Mouse (Mus musculus) C2C12 (cell line): Measurements from ENCODE around the gene Ifnl2. TPM values are rescaled to one million over a fixed set of nuclear protein-coding genes. Genes with fewer than 3 reads are reported as not detected.

Source experiments
- H3K27me3 ChIP-seq: one replicate; pipeline ENCODE4 v1.6.1; 2011; ENCODE audit not compliant: control insufficient read depth, insufficient read depth, insufficient read length
- H3K36me3 ChIP-seq: one replicate; pipeline ENCODE4 v1.6.1; 2011; ENCODE audit not compliant: control insufficient read depth, insufficient read depth
- H3K4me3 ChIP-seq: one replicate; pipeline ENCODE4 v1.5.1; 2011; ENCODE audit warnings: mild to moderate bottlenecking, control low read depth; ENCODE audit not compliant: poor library complexity, insufficient read depth, severe bottlenecking
- H3K79me2 ChIP-seq: one replicate; pipeline ENCODE4 v1.6.1; 2011; ENCODE audit not compliant: control insufficient read depth, insufficient read depth
- H3K79me3 ChIP-seq: one replicate; pipeline ENCODE4 v1.6.1; 2011; ENCODE audit warnings: low read depth, control low read depth
- H3ac ChIP-seq: one replicate; pipeline ENCODE3; 2011; ENCODE audit warnings: low read depth; ENCODE audit not compliant: control insufficient read depth, insufficient read length
- CEBPB ChIP-seq: IDR thresholded peaks from one replicate; pipeline ENCODE4 v1.6.1; 2011; ENCODE audit warnings: low read depth, mild to moderate bottlenecking, control low read depth, moderate library complexity
- CTCF ChIP-seq: IDR thresholded peaks from one replicate; pipeline ENCODE4 v1.5.1; 2011; ENCODE audit not compliant: control insufficient read depth, insufficient read depth, insufficient read length
- FOSL1 ChIP-seq: IDR thresholded peaks from one replicate; pipeline ENCODE4 v1.8.0; 2011; ENCODE audit warnings: mild to moderate bottlenecking, low read length; ENCODE audit not compliant: poor library complexity, insufficient read depth, severe bottlenecking
- MAX ChIP-seq: IDR thresholded peaks from one replicate; pipeline ENCODE4 v1.6.1; 2011; ENCODE audit warnings: mild to moderate bottlenecking, control low read depth
- MYOD1 ChIP-seq: IDR thresholded peaks from one replicate; pipeline ENCODE4 v1.6.1; 2011; ENCODE audit warnings: low read depth; ENCODE audit not compliant: control insufficient read depth, insufficient read length
- MYOG ChIP-seq: IDR thresholded peaks from one replicate; pipeline ENCODE4 v1.6.1; 2011; ENCODE audit not compliant: control insufficient read depth, insufficient read length; ENCODE audit errors: extremely low read depth
- USF1 ChIP-seq: IDR thresholded peaks from one replicate; pipeline ENCODE4 v1.6.1; 2011; ENCODE audit warnings: low read depth, mild to moderate bottlenecking, control low read depth, moderate library complexity
- polyA plus RNA-seq: library from polyadenylated mRNA; unstranded; fragments of >200 nt; fragmentation: generic; extraction: Trizol; gene quantifications from one replicate; pipeline ENCODE4 v1.2.1, GENCODE M21; 2012; ENCODE audit warnings: missing spikeins

Ifnl2 gene
- polyA plus RNA-seq, 1 experiment: not detected

- Histone ChIP-seq H3K4me3 (no peak overlapping the region), H3ac (no peak overlapping the region), H3K27me3 (peaks cover 31% of the 10 kb centered on the region), H3K79me3 (no peaks in the 10 kb centered on the region), H3K36me3 (no peaks in the 10 kb centered on the region), H3K79me2 (no peaks in the 10 kb centered on the region)
- TF ChIP-seq CEBPB (no peak), FOSL1 (no peak), CTCF (no peak), MYOG (no peak), USF1 (no peak), MYOD1 (no peak), MAX (no peak)
Observed at GRCm38 (mm10) chr7:28464416-28465212, 45.6 kb downstream of the Ifnl2 start.

DNA sequence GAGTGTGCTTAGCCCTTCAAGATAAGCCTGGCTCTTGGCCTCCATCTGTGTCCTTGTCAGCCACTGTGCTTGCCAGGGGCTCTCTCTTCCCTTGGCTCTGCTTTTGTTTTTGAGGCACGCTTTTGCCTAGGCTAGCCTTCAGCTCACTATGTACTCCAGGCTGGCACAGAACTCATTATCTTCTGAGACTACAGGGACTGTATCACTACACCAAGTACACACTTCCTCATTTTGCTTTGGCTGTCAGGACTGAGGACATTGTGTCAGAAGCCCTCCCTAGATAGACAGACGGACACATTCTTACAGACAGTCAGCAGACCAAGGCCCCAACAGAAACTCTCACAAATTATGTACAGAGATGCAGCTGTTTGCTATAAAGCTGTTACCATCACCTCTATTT is 47.5 kb downstream of the Ifnl2 start:
- H3K27me3 ChIP-seq: peaks cover 30% of the 10 kb centered on the region
- H3K79me3 ChIP-seq: no peaks in the 10 kb centered on the region
- H3K4me3 ChIP-seq: no peak overlapping the region
- TF ChIP-seq FOSL1 (no peak), CTCF (no peak)
- H3ac ChIP-seq: no peak overlapping the region
- no peaks in the 10 kb centered on the region for H3K36me3 ChIP-seq
- H3K79me2 ChIP-seq: no peaks in the 10 kb centered on the region

GRCm38 (mm10) chr7:28460361-28460760 is 49.9 kb downstream of the Ifnl2 start:
- H3K79me3 ChIP-seq: no peaks in the 10 kb centered on the region
- H3K79me2 ChIP-seq: no peaks in the 10 kb centered on the region
- H3K36me3 ChIP-seq: no peaks in the 10 kb centered on the region
- no peak overlapping the region for H3K4me3 ChIP-seq
- no peak overlapping the region for H3ac ChIP-seq
- TF ChIP-seq USF1: no peak
- TF ChIP-seq MAX: no peak
- TF ChIP-seq FOSL1: no peak
- TF ChIP-seq MYOG: no peak
- no peak for TF ChIP-seq MYOD1
- TF ChIP-seq CTCF: no peak
- TF ChIP-seq CEBPB: no peak
- peaks cover 22% of the 10 kb centered on the region for H3K27me3 ChIP-seq

Other genes starting within 250 kb of the Ifnl2 start
- 6.9 TPM for gene Eid2, start 242.6 kb downstream of the Ifnl2 start, polyA plus RNA-seq
- 4.3 TPM for gene Eid2b, start 232.7 kb downstream of the Ifnl2 start, polyA plus RNA-seq
- not detected for gene Selenov, start 219.3 kb downstream of the Ifnl2 start, polyA plus RNA-seq
- gene Dll3, start 208.2 kb downstream of the Ifnl2 start, polyA plus RNA-seq: 0.06 TPM
- gene Timm50, start 198.4 kb downstream of the Ifnl2 start, polyA plus RNA-seq: 130 TPM
- gene Supt5, start 171.7 kb downstream of the Ifnl2 start, polyA plus RNA-seq: 82.4 TPM
- 6,019 TPM for gene Rps16, start 159.8 kb downstream of the Ifnl2 start, polyA plus RNA-seq
- gene Plekhg2, start 137.9 kb downstream of the Ifnl2 start, polyA plus RNA-seq: 29.0 TPM
- 11.2 TPM for gene Zfp36, start 130.2 kb downstream of the Ifnl2 start, polyA plus RNA-seq
- gene Med29, start 117.7 kb downstream of the Ifnl2 start, polyA plus RNA-seq: 55.6 TPM
- gene Paf1, start 117.5 kb downstream of the Ifnl2 start, polyA plus RNA-seq: 44.3 TPM
- not detected for gene Gmfg, start 73.0 kb downstream of the Ifnl2 start, polyA plus RNA-seq
- gene Lrfn1, start 58.5 kb downstream of the Ifnl2 start, polyA plus RNA-seq: not detected
- gene Ifnl3, start 12.4 kb upstream of the Ifnl2 start, polyA plus RNA-seq: not detected
- not detected for gene Sycn, start 30.4 kb upstream of the Ifnl2 start, polyA plus RNA-seq
- gene Nccrp1, start 36.8 kb upstream of the Ifnl2 start, polyA plus RNA-seq: not detected
- 42.6 TPM for gene Samd4b, start 87.7 kb upstream of the Ifnl2 start, polyA plus RNA-seq
- 33.4 TPM for gene Pak4, start 87.7 kb upstream of the Ifnl2 start, polyA plus RNA-seq
- gene Acp7, start 120.9 kb upstream of the Ifnl2 start, polyA plus RNA-seq: not detected
- 0.01 TPM for gene Fbxo27, start 182.4 kb upstream of the Ifnl2 start, polyA plus RNA-seq
- gene Fbxo17, start 206.3 kb upstream of the Ifnl2 start, polyA plus RNA-seq: 9.8 TPM
- gene Mrps12, start 231.4 kb upstream of the Ifnl2 start, polyA plus RNA-seq: 193 TPM
- 18.1 TPM for gene Sars2, start 231.5 kb upstream of the Ifnl2 start, polyA plus RNA-seq
- gene Ccer2, start 245.7 kb upstream of the Ifnl2 start, polyA plus RNA-seq: not detected